Mouse (Mus musculus): ENCODE results near the gene Vmn1r57. TPM values are rescaled to one million over a fixed set of nuclear protein-coding genes. Genes with fewer than 3 reads are reported as not detected.

The Vmn1r57 gene
- not detected for polyA plus RNA-seq (2015; fragmentation: Illumina TruSeq; extraction: RNeasy Lipid Tissue Mini Kit (QIAGEN cat#74804); ENCODE audit: insufficient read depth, low replicate concordance)

DNA sequence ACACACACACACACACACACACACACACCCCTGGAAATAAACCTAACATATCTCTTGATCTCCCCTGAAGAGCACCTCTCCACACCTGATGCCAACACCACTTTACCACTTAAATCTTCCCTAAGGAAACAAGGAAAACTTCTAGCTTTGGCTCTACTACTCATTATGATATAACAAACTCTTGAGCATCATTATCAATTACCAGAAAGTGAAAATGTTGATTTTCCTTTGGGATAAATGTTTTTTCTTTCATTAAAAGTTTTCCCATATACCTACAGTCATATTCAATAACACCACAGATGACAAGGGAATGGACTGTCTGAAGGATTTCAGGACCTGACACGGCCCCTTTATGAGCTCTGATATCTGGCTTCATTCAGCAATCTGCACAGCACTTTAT is at the start of gene Vmn1r57:
Gene Vmn1r57 (plus strand): TSS at position 301 of the 400 bp plus-strand sequence.

DNA sequence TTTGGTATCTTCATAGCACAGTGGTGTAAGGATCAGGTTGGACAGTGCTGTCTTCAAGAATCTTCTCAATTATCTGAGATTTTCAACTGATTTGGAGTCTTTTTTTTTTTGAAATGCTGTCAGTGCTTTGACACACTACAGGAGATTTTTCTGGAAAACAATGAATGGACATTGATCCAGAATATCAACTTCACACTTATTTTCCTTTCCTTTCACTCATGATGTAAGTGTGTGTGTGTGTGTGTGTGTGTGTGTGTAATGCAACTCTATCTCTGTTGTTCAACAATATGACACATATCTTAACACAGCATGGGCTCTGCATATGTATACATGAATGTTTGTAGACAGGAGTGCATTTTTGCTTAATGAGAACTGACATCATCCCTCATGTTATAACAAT is 21.6 kb upstream of the Vmn1r57 start, which contains the start of gene Vmn1r56:
Gene Vmn1r56 (minus strand): TSS at position 101 of the 400 bp plus-strand sequence.

Other genes starting within 250 kb of the Vmn1r57 start
- gene Sbk3, start 247.3 kb upstream of the Vmn1r57 start, polyA plus RNA-seq (2015; fragmentation: Illumina TruSeq; extraction: RNeasy Lipid Tissue Mini Kit (QIAGEN cat#74804); ENCODE audit: insufficient read depth, low replicate concordance), result not detected
- 38.0 TPM for gene Zfp579, start 222.3 kb upstream of the Vmn1r57 start, polyA plus RNA-seq (2015; fragmentation: Illumina TruSeq; extraction: RNeasy Lipid Tissue Mini Kit (QIAGEN cat#74804); ENCODE audit: insufficient read depth, low replicate concordance)
- 1.5 TPM for gene Zfp524, start 204.1 kb upstream of the Vmn1r57 start, polyA plus RNA-seq (2015; fragmentation: Illumina TruSeq; extraction: RNeasy Lipid Tissue Mini Kit (QIAGEN cat#74804); ENCODE audit: insufficient read depth, low replicate concordance)
- 22.3 TPM for gene Fiz1, start 203.8 kb upstream of the Vmn1r57 start, polyA plus RNA-seq (2015; fragmentation: Illumina TruSeq; extraction: RNeasy Lipid Tissue Mini Kit (QIAGEN cat#74804); ENCODE audit: insufficient read depth, low replicate concordance)
- 0.32 TPM for gene Gm44973, start 203.0 kb upstream of the Vmn1r57 start, polyA plus RNA-seq (2015; fragmentation: Illumina TruSeq; extraction: RNeasy Lipid Tissue Mini Kit (QIAGEN cat#74804); ENCODE audit: insufficient read depth, low replicate concordance)
- 25.1 TPM for gene Zfp865, start 198.1 kb upstream of the Vmn1r57 start, polyA plus RNA-seq (2015; fragmentation: Illumina TruSeq; extraction: RNeasy Lipid Tissue Mini Kit (QIAGEN cat#74804); ENCODE audit: insufficient read depth, low replicate concordance)
- gene Ccdc106, start 197.9 kb upstream of the Vmn1r57 start, polyA plus RNA-seq (2015; fragmentation: Illumina TruSeq; extraction: RNeasy Lipid Tissue Mini Kit (QIAGEN cat#74804); ENCODE audit: insufficient read depth, low replicate concordance), result not detected
- 3.0 TPM for gene 4632433K11Rik, start 184.4 kb upstream of the Vmn1r57 start, polyA plus RNA-seq (2015; fragmentation: Illumina TruSeq; extraction: RNeasy Lipid Tissue Mini Kit (QIAGEN cat#74804); ENCODE audit: insufficient read depth, low replicate concordance)
- gene Zfp784, start 180.0 kb upstream of the Vmn1r57 start, polyA plus RNA-seq (2015; fragmentation: Illumina TruSeq; extraction: RNeasy Lipid Tissue Mini Kit (QIAGEN cat#74804); ENCODE audit: insufficient read depth, low replicate concordance), result 4.7 TPM
- gene Zfp580, start 167.0 kb upstream of the Vmn1r57 start, polyA plus RNA-seq (2015; fragmentation: Illumina TruSeq; extraction: RNeasy Lipid Tissue Mini Kit (QIAGEN cat#74804); ENCODE audit: insufficient read depth, low replicate concordance), result 2.7 TPM
- 149 TPM for gene U2af2, start 156.3 kb upstream of the Vmn1r57 start, polyA plus RNA-seq (2015; fragmentation: Illumina TruSeq; extraction: RNeasy Lipid Tissue Mini Kit (QIAGEN cat#74804); ENCODE audit: insufficient read depth, low replicate concordance)
- 42.4 TPM for gene Epn1, start 138.3 kb upstream of the Vmn1r57 start, polyA plus RNA-seq (2015; fragmentation: Illumina TruSeq; extraction: RNeasy Lipid Tissue Mini Kit (QIAGEN cat#74804); ENCODE audit: insufficient read depth, low replicate concordance)
- gene Rfpl4, start 101.5 kb upstream of the Vmn1r57 start, polyA plus RNA-seq (2015; fragmentation: Illumina TruSeq; extraction: RNeasy Lipid Tissue Mini Kit (QIAGEN cat#74804); ENCODE audit: insufficient read depth, low replicate concordance), result not detected
- 1.2 TPM for gene Rasl2-9, start 92.5 kb upstream of the Vmn1r57 start, polyA plus RNA-seq (2015; fragmentation: Illumina TruSeq; extraction: RNeasy Lipid Tissue Mini Kit (QIAGEN cat#74804); ENCODE audit: insufficient read depth, low replicate concordance)
- gene Vmn1r55, start 68.8 kb upstream of the Vmn1r57 start, polyA plus RNA-seq (2015; fragmentation: Illumina TruSeq; extraction: RNeasy Lipid Tissue Mini Kit (QIAGEN cat#74804); ENCODE audit: insufficient read depth, low replicate concordance), result not detected
- gene Vmn1r56, start 21.7 kb upstream of the Vmn1r57 start, polyA plus RNA-seq (2015; fragmentation: Illumina TruSeq; extraction: RNeasy Lipid Tissue Mini Kit (QIAGEN cat#74804); ENCODE audit: insufficient read depth, low replicate concordance), result not detected
- gene Gm5065, start 132.0 kb downstream of the Vmn1r57 start, polyA plus RNA-seq (2015; fragmentation: Illumina TruSeq; extraction: RNeasy Lipid Tissue Mini Kit (QIAGEN cat#74804); ENCODE audit: insufficient read depth, low replicate concordance), result not detected
- gene Nlrp2, start 132.5 kb downstream of the Vmn1r57 start, polyA plus RNA-seq (2015; fragmentation: Illumina TruSeq; extraction: RNeasy Lipid Tissue Mini Kit (QIAGEN cat#74804); ENCODE audit: insufficient read depth, low replicate concordance), result not detected
- gene Vmn1r58, start 194.9 kb downstream of the Vmn1r57 start, polyA plus RNA-seq (2015; fragmentation: Illumina TruSeq; extraction: RNeasy Lipid Tissue Mini Kit (QIAGEN cat#74804); ENCODE audit: insufficient read depth, low replicate concordance), result not detected
- not detected for gene Vmn1r59, start 238.3 kb downstream of the Vmn1r57 start, polyA plus RNA-seq (2015; fragmentation: Illumina TruSeq; extraction: RNeasy Lipid Tissue Mini Kit (QIAGEN cat#74804); ENCODE audit: insufficient read depth, low replicate concordance)